ENCODE assay signal across 8 mouse cellular contexts in genomic region chr12:109542011-109542410, GRCm38 (mm10). TPM values are rescaled to one million over a fixed set of nuclear protein-coding genes. Genes with fewer than 3 reads are reported as not detected.
DNase-seq lines count a peak whose midpoint lies in the region; ATAC-seq and TF ChIP-seq lines count a peak whose summit lies in the region.

No protein-coding gene starts in this region.

- ATAC-seq in kidney, embryonic 14.5 days (ENCODE audit: low FRiP score, low TSS enrichment): no peak
- ATAC-seq in midbrain, postnatal 0 days (ENCODE audit: low FRiP score): no peak
- no peak for ATAC-seq in erythroid progenitor cell, adult 5-6 weeks (replicated peaks; ENCODE audit: low FRiP score, poor library complexity, severe bottlenecking)
- ATAC-seq in monocyte, adult 5-6 weeks (replicated peaks; ENCODE audit: insufficient number of reproducible peaks, low FRiP score, low TSS enrichment, poor library complexity, severe bottlenecking): no peak

- H3K4me2 ChIP-seq in kidney, embryonic 14.5 days (replicated peaks; ENCODE audit: low read depth, low read length): peak overlapping the region; percentile 41
- H3K4me2 ChIP-seq in midbrain, postnatal 0 days (ENCODE audit: low read depth, low read length, poor library complexity, severe bottlenecking): peak overlapping the region; percentile 16; the same call in 1 of the 2 replicates

- H3K36me3 ChIP-seq in kidney, embryonic 14.5 days (ENCODE audit: control insufficient read depth, insufficient read depth, low read length): no peaks in the 10 kb centered on the region
- peaks cover 12% of the 10 kb centered on the region for H3K36me3 ChIP-seq in midbrain, postnatal 0 days (ENCODE audit: insufficient read depth, low read length)

- TF ChIP-seq CTCF in midbrain, postnatal 0 days (IDR thresholded peaks at IDR 0.05): peak; percentile 75

- H3K4me1 ChIP-seq in kidney, embryonic 14.5 days (ENCODE audit: control insufficient read depth, insufficient read depth, low read length): no peaks in the 10 kb centered on the region
- no peaks in the 10 kb centered on the region for H3K4me1 ChIP-seq in midbrain, postnatal 0 days (ENCODE audit: insufficient read depth, low read length)

- H3K4me3 ChIP-seq in kidney, embryonic 14.5 days (ENCODE audit: low read length): peak overlapping the region; percentile 42
- H3K4me3 ChIP-seq in midbrain, postnatal 0 days (ENCODE audit: low read depth, low read length): peak overlapping the region; percentile 44

- no peak for DNase-seq in kidney, postnatal 10 days
- peak; percentile 85 for DNase-seq in NIH3T3 (ENCODE audit: low read depth)
- peak; percentile 72 to 80 for DNase-seq in cerebellum, postnatal 25 days
- peak; percentile 22 for DNase-seq in induced T-regulatory cell, adult 2 months (ENCODE audit: low read depth)
- DNase-seq in midbrain, postnatal 0 days (ENCODE audit: low spot score): peak; percentile 61

- no peak overlapping the region for H3K27ac ChIP-seq in kidney, embryonic 14.5 days (ENCODE audit: low read depth, low read length)
- H3K27ac ChIP-seq in midbrain, postnatal 0 days (ENCODE audit: low read depth, low read length): peak overlapping the region; percentile 91

- peaks cover 38% of the 10 kb centered on the region for H3K9me3 ChIP-seq in kidney, embryonic 14.5 days (ENCODE audit: control insufficient read depth, low read length)
- H3K9me3 ChIP-seq in midbrain, postnatal 0 days (ENCODE audit: low read length): peaks cover 4% of the 10 kb centered on the region; the same call in 1 of the 2 replicates

- no peaks in the 10 kb centered on the region for H3K27me3 ChIP-seq in kidney, embryonic 14.5 days (ENCODE audit: control insufficient read depth, insufficient read depth, low read length)
- H3K27me3 ChIP-seq in midbrain, postnatal 0 days (ENCODE audit: insufficient read depth, low read length): no peaks in the 10 kb centered on the region

- 46% methylated on average over 14 of the region's 14 CpGs for WGBS in kidney, embryonic 14.5 days
- WGBS in midbrain, postnatal 0 days: 49% methylated on average over 14 of the region's 14 CpGs

- peak overlapping the region; percentile 60; the same call in 1 of the 2 replicates for H3K9ac ChIP-seq in kidney, embryonic 14.5 days (ENCODE audit: low read depth, low read length)
- H3K9ac ChIP-seq in midbrain, postnatal 0 days (replicated peaks; ENCODE audit: low read length, poor library complexity, severe bottlenecking): peak overlapping the region; percentile 74

RNA-seq across cellular contexts. Expression of gene Rtl1, which starts 58.1 kb away (rescaled TPM):
- 0.35 and 0.56 TPM in 2 replicates for polyA plus RNA-seq in kidney, embryonic 14.5 days (2014; fragmentation: Nextera tagmentation; extraction: Ambion mirVana)
- total RNA-seq in midbrain, postnatal 0 days (2014; rRNA removed): 1.3 and 1.9 TPM in 2 replicates
- polyA plus RNA-seq in midbrain, postnatal 0 days (2015; fragmentation: Nextera tagmentation; extraction: Ambion mirVana): 0.94 and 1.5 TPM in 2 replicates
- not detected in 2 replicates for total RNA-seq in erythroid progenitor cell, adult 5-6 weeks (2015; ENCODE audit: low replicate concordance)
- not detected in 2 replicates for total RNA-seq in erythroid progenitor cell, adult 5-6 weeks (2017; ENCODE audit: low replicate concordance)
- not detected in 3 replicates for total RNA-seq in monocyte, adult 5-6 weeks (2017)
